Mouse (Mus musculus): ENCODE measurements around the gene L3mbtl2.
"Not testable (repeated sequence)": the region's sequence is repeated elsewhere in the genome, so short reads cannot be mapped to it uniquely, and the experiment has no call there.

Gene L3mbtl2

GRCm38 (mm10) chr15:81663697-81664561 lies at the start of gene L3mbtl2:
TSS of gene L3mbtl2 (plus strand) at chr15:81663889.
- DNase-seq (ENCODE audit: low spot score in 2 of 2), result peak; percentile 91

GRCm38 (mm10) chr15:81649516-81650455 lies 13.9 kb upstream of the L3mbtl2 start:
- no peak for DNase-seq (ENCODE audit: low spot score in 2 of 2)

GRCm38 (mm10) chr15:81650636-81651035 lies 13.1 kb upstream of the L3mbtl2 start:
- DNase-seq (ENCODE audit: low spot score in 2 of 2), result no peak

GRCm38 (mm10) chr15:81661701-81662100 lies 2.0 kb upstream of the L3mbtl2 start:
- no peak for DNase-seq (ENCODE audit: low spot score in 2 of 2)

GRCm38 (mm10) chr15:81663281-81663680 lies 408 bp upstream of the L3mbtl2 start:
- no peak for DNase-seq (ENCODE audit: low spot score in 2 of 2)

- DNase-seq (ENCODE audit: low spot score in 2 of 2), result no peak
Measured at GRCm38 (mm10) chr15:81666957-81667356, 3.3 kb downstream of the L3mbtl2 start.

GRCm38 (mm10) chr15:81670231-81670640 lies 6.5 kb downstream of the L3mbtl2 start:
- DNase-seq (ENCODE audit: low spot score in 2 of 2), result no peak

GRCm38 (mm10) chr15:81676637-81677036 lies 12.9 kb downstream of the L3mbtl2 start:
- no peak for DNase-seq (ENCODE audit: low spot score in 2 of 2)

GRCm38 (mm10) chr15:81680301-81680805 lies 16.7 kb downstream of the L3mbtl2 start:
- no peak for DNase-seq (ENCODE audit: low spot score in 2 of 2)

- DNase-seq (ENCODE audit: low spot score in 2 of 2), result no peak
Measured at GRCm38 (mm10) chr15:81693366-81693966, 29.8 kb downstream of the L3mbtl2 start.

GRCm38 (mm10) chr15:81693967-81694881 lies 30.5 kb downstream of the L3mbtl2 start:
- peak; percentile 44 to 52 for DNase-seq (ENCODE audit: low spot score in 2 of 2)

- DNase-seq (ENCODE audit: low spot score in 2 of 2), result no peak
Measured at GRCm38 (mm10) chr15:81694891-81695290, 31.2 kb downstream of the L3mbtl2 start.

GRCm38 (mm10) chr15:81697175-81697574 lies 33.5 kb downstream of the L3mbtl2 start, which contains the start of gene Chadl:
TSS of gene Chadl (minus strand) at chr15:81697287.
- DNase-seq (ENCODE audit: low spot score in 2 of 2), result no peak

- no peak for DNase-seq (ENCODE audit: low spot score in 2 of 2)
Measured at GRCm38 (mm10) chr15:81697847-81698246, 34.2 kb downstream of the L3mbtl2 start.

- DNase-seq (ENCODE audit: low spot score in 2 of 2), result no peak
Measured at GRCm38 (mm10) chr15:81698532-81698931, 34.8 kb downstream of the L3mbtl2 start.

GRCm38 (mm10) chr15:81700161-81700560 lies 36.5 kb downstream of the L3mbtl2 start:
- DNase-seq (ENCODE audit: low spot score in 2 of 2), result no peak

- DNase-seq (ENCODE audit: low spot score in 2 of 2), result no peak
Measured at GRCm38 (mm10) chr15:81700601-81701000, 36.9 kb downstream of the L3mbtl2 start.

GRCm38 (mm10) chr15:81701350-81701749 lies 37.7 kb downstream of the L3mbtl2 start:
- DNase-seq (ENCODE audit: low spot score in 2 of 2), result not testable (repeated sequence)

- no peak for DNase-seq (ENCODE audit: low spot score in 2 of 2)
Measured at GRCm38 (mm10) chr15:81702306-81703093, 38.8 kb downstream of the L3mbtl2 start.

- no peak for DNase-seq (ENCODE audit: low spot score in 2 of 2)
Measured at GRCm38 (mm10) chr15:81703094-81703489, 39.4 kb downstream of the L3mbtl2 start.

Data from right cerebral cortex, postnatal 36 days (tissue).